Mouse (Mus musculus) liver, embryonic 14.5 days (tissue): Measurements from ENCODE around the gene Slc1a1. TPM values are rescaled to one million over a fixed set of nuclear protein-coding genes. Genes with fewer than 3 reads are reported as not detected.

ENCODE experiments used
- ATAC-seq: fragments of 200-750 bp; cut with Nextera tagmentation; 2 replicates; pipeline ENCODE4 v1.8.0; 2017; ENCODE audit warnings: moderate number of reproducible peaks, mild to moderate bottlenecking, moderate library complexity; ENCODE audit not compliant: insufficient read depth
- DNase-seq, 3 experiments: peaks; one replicate each; pipeline ENCODE4 v3.0.0-alpha.2; 2012 to 2013; ENCODE audit warnings: low read depth in 3 of 3, low spot score in 3 of 3
- H3K27ac ChIP-seq: fragments of 300-500 bp; sonication (generic); 2 replicates; pipeline ENCODE4 v1.5.1; 2014; ENCODE audit warnings: moderate library complexity, mild to moderate bottlenecking, control low read depth, inconsistent platforms
- H3K27me3 ChIP-seq: fragments of 300-500 bp; sonication (generic); 2 replicates; pipeline ENCODE4 v1.6.1; 2014; ENCODE audit warnings: mild to moderate bottlenecking, low read length, moderate library complexity; ENCODE audit not compliant: control insufficient read depth, insufficient read depth
- H3K36me3 ChIP-seq: fragments of 300-500 bp; sonication (generic); replicated peaks from 2 replicates; pipeline ENCODE4 v1.6.1; 2014; ENCODE audit warnings: low read depth; ENCODE audit not compliant: control insufficient read depth, insufficient read depth
- H3K4me1 ChIP-seq, 2 experiments: fragments of 200-500 bp in 1 of 2; fragments of 300-500 bp in 1 of 2; sonication (generic) in 1 of 2; replicated peaks; 2 replicates each; pipeline ENCODE4 v1.6.1; 2012 to 2014; ENCODE audit warnings: antibody characterized with exemption in 1 of 2, inconsistent platforms in 1 of 2, low read length in 1 of 2; ENCODE audit not compliant: control insufficient read depth in 2 of 2, insufficient read depth in 2 of 2
- H3K4me2 ChIP-seq: fragments of 300-500 bp; sonication (generic); 2 replicates; pipeline ENCODE4 v1.6.1; 2014; ENCODE audit warnings: low read depth, mild to moderate bottlenecking, control low read depth, moderate library complexity
- H3K4me3 ChIP-seq, 2 experiments: fragments of 200-500 bp in 1 of 2; fragments of 300-500 bp in 1 of 2; sonication (generic) in 1 of 2; 2 replicates each; pipeline ENCODE4 v1.5.1; 2012 to 2014; ENCODE audit warnings: low read depth in 2 of 2, low read length in 2 of 2, mild to moderate bottlenecking in 2 of 2, control low read depth in 1 of 2, inconsistent platforms in 1 of 2, moderate library complexity in 1 of 2; ENCODE audit not compliant: insufficient read depth in 1 of 2
- H3K9ac ChIP-seq: fragments of 300-500 bp; sonication (generic); replicated peaks from 2 replicates; pipeline ENCODE4 v1.6.1; 2014; ENCODE audit warnings: mild to moderate bottlenecking, control low read depth, moderate library complexity
- H3K9me3 ChIP-seq: fragments of 300-500 bp; sonication (generic); 2 replicates; pipeline ENCODE4 v1.6.1; 2016; ENCODE audit warnings: low read length, mixed read lengths; ENCODE audit not compliant: control insufficient read depth
- CTCF ChIP-seq: IDR thresholded peaks from 2 replicates; pipeline ENCODE4 v1.5.1; 2016; ENCODE audit warnings: antibody characterized with exemption, low read depth, control low read depth
- EP300 ChIP-seq: IDR thresholded peaks from 2 replicates; pipeline ENCODE4 v1.6.1; 2016; ENCODE audit warnings: antibody characterized with exemption, low read depth
- WGBS: fragments of 180-500 bp; shearing (Covaris S2); extraction: QIAGEN DNeasy Blood & Tissue Kit; methylation state at CpG from one replicate; pipeline ENCODE4 v1.1.7; 2014; ENCODE audit not compliant: insufficient replicate concordance; 5-methylcytosine and 5-hydroxymethylcytosine counted together
- polyA plus RNA-seq, 2 experiments: library from polyadenylated mRNA; depleted of rRNA in 1 of 2; stranded (reverse) in 1 of 2; unstranded in 1 of 2; fragments of >200 nt; fragmentation: Nextera tagmentation in 1 of 2; extraction: Ambion mirVana in 1 of 2; gene quantifications; 2 replicates each; pipeline versions ENCODE4 v1.2.1 to v1.2.3; 2012 to 2014

Slc1a1 gene
- polyA plus RNA-seq, 2 experiments, result not detected

GRCm38 (mm10) chr19:28941271-28941670, 106.4 kb downstream of the Slc1a1 start:
- WGBS, result 51% methylated on average over 4 of the region's 4 CpGs
- H3K4me2 ChIP-seq, result no peak overlapping the region
- H3K4me3 ChIP-seq, result no peak overlapping the region
- TF ChIP-seq CTCF (no peak), EP300 (no peak)
- no peak for DNase-seq
- no peaks in the 10 kb centered on the region; a peak in 1 of 4 replicates for H3K4me1 ChIP-seq
- H3K27me3 ChIP-seq, result no peaks in the 10 kb centered on the region
- no peaks in the 10 kb centered on the region for H3K9me3 ChIP-seq
- H3K36me3 ChIP-seq, result no peaks in the 10 kb centered on the region
- no peak overlapping the region for H3K27ac ChIP-seq
- ATAC-seq, result no peak
- no peak overlapping the region for H3K9ac ChIP-seq

GRCm38 (mm10) chr19:28946782-28947181, 111.9 kb downstream of the Slc1a1 start:
- Histone ChIP-seq H3K4me2 (no peak overlapping the region), H3K27ac (no peak overlapping the region), H3K9ac (no peak overlapping the region), H3K36me3 (no peaks in the 10 kb centered on the region), H3K9me3 (no peaks in the 10 kb centered on the region), H3K4me3 (no peak overlapping the region), H3K4me1 (no peaks in the 10 kb centered on the region), H3K27me3 (no peaks in the 10 kb centered on the region)
- ATAC-seq (no peak), DNase-seq (no peak)
- no peak for TF ChIP-seq CTCF
- no peak for TF ChIP-seq EP300
- WGBS, result 26% methylated on average over 4 of the region's 4 CpGs

- no peak overlapping the region for H3K4me2 ChIP-seq
- H3K9ac ChIP-seq, result no peak overlapping the region
- H3K27me3 ChIP-seq, result no peaks in the 10 kb centered on the region
- H3K27ac ChIP-seq, result no peak overlapping the region
- H3K4me3 ChIP-seq, result no peak overlapping the region
- TF ChIP-seq CTCF (no peak), EP300 (no peak)
- DNase-seq (no peak), ATAC-seq (no peak)
- no peaks in the 10 kb centered on the region for H3K4me1 ChIP-seq
- no peaks in the 10 kb centered on the region for H3K9me3 ChIP-seq
- H3K36me3 ChIP-seq, result no peaks in the 10 kb centered on the region
- WGBS, result 21% methylated on average over 2 of the region's 2 CpGs
Measured at GRCm38 (mm10) chr19:28947311-28947710, 112.5 kb downstream of the Slc1a1 start.

- no peak overlapping the region for H3K4me2 ChIP-seq
- H3K27me3 ChIP-seq, result no peaks in the 10 kb centered on the region
- WGBS, result 62% methylated on average over 5 of the region's 5 CpGs
- no peak overlapping the region for H3K9ac ChIP-seq
- H3K9me3 ChIP-seq, result no peaks in the 10 kb centered on the region
- DNase-seq, result no peak
- ATAC-seq, result no peak
- H3K4me1 ChIP-seq, result no peaks in the 10 kb centered on the region
- no peak for TF ChIP-seq EP300
- no peak for TF ChIP-seq CTCF
- H3K27ac ChIP-seq, result no peak overlapping the region
- no peak overlapping the region for H3K4me3 ChIP-seq
- no peaks in the 10 kb centered on the region for H3K36me3 ChIP-seq
Measured at GRCm38 (mm10) chr19:28951251-28951650, 116.4 kb downstream of the Slc1a1 start.

GRCm38 (mm10) chr19:28963113-28963512, 128.3 kb downstream of the Slc1a1 start:
- no peaks in the 10 kb centered on the region for H3K36me3 ChIP-seq
- H3K9me3 ChIP-seq, result no peaks in the 10 kb centered on the region
- no peak overlapping the region for H3K27ac ChIP-seq
- H3K4me3 ChIP-seq, result no peak overlapping the region
- no peak for TF ChIP-seq CTCF
- H3K9ac ChIP-seq, result no peak overlapping the region
- ATAC-seq (no peak), DNase-seq (no peak)
- H3K27me3 ChIP-seq, result no peaks in the 10 kb centered on the region
- peak overlapping the region; percentile 71; the same call in 1 of the 2 replicates for H3K4me2 ChIP-seq
- WGBS, result 46% methylated on average over 3 of the region's 3 CpGs
- peaks cover 0 to 5% of the 10 kb centered on the region in 2 experiments; a peak in 3 of 4 replicates for H3K4me1 ChIP-seq
